In the genomic region with DNA sequence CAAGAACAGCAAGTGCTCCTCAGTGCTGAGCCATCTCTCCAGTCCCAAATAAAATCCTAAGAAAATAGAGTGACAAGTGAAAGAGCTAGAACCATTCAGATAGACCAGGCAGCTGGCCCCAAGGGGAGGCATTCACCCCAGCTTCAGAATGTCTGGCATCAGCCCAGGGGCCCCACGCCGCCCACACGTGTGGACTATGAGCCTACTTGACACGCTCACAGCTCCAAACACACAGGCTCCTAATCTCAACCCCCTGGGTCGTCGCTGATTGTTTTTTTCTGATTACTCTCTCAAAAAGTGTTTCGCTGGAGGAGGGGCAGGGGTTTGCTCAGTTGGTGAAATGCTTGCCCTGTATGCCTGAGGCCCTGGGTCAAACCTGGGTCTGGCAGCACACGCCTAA, we compare ENCODE assay signal across 18 mouse cellular contexts.
"Had no signal": no experiment of that assay in that cellular context is flagged by ENCODE, and none has a peak within 500 bp of the region (broad histone marks: within the 10 kb centered on the region; RNA-seq: fewer than 3 reads in every experiment).

No protein-coding gene starts in this region.

- H3K4me2 ChIP-seq: lung, embryonic 14.5 days; midbrain, embryonic 12.5 days; neural tube, embryonic 13.5 days; neural tube, embryonic 15.5 days had no signal

- H3K9me3 ChIP-seq: midbrain, embryonic 10.5 days; midbrain, embryonic 12.5 days; neural tube, embryonic 13.5 days; neural tube, embryonic 15.5 days had no signal

- H3K36me3 ChIP-seq: midbrain, embryonic 10.5 days; midbrain, embryonic 12.5 days; neural tube, embryonic 15.5 days had no signal

- DNase-seq: lung, embryonic 14.5 days; lung, postnatal 10 days; lung, postnatal 4 days; midbrain, embryonic 14.5 days; retina, postnatal 1 day; right cerebral cortex, adult 18-20 months; right cerebral cortex, postnatal 25 days; right cerebral cortex, postnatal 4 days; spleen, adult 18-20 months; thymus, adult 18-20 months; thymus, postnatal 14 days; thymus, postnatal 36 days had no signal

- ATAC-seq: midbrain, embryonic 16.5 days had no signal

- H3K9ac ChIP-seq: lung, embryonic 14.5 days; midbrain, embryonic 12.5 days; neural tube, embryonic 13.5 days; neural tube, embryonic 15.5 days had no signal

- H3K4me3 ChIP-seq: midbrain, embryonic 10.5 days; midbrain, embryonic 12.5 days; myocyte; neural tube, embryonic 13.5 days; neural tube, embryonic 15.5 days had no signal

- H3K27ac ChIP-seq: midbrain, embryonic 10.5 days; midbrain, embryonic 12.5 days; neural tube, embryonic 13.5 days; neural tube, embryonic 15.5 days had no signal

- H3K27me3 ChIP-seq: midbrain, embryonic 12.5 days; neural tube, embryonic 13.5 days; neural tube, embryonic 15.5 days had no signal
